Mouse (Mus musculus) bone marrow, adult 2 months (tissue): Measurements from ENCODE around the gene Antxr2. TPM values are rescaled to one million over a fixed set of nuclear protein-coding genes. Genes with fewer than 3 reads are reported as not detected.
A peak's percentile ranks its signal among the peaks of the same experiment; 100 is the strongest.

ENCODE experiments used
- H3K27ac ChIP-seq: fragments of 200-500 bp; 2 replicates; pipeline ENCODE4 v1.5.1; 2012; ENCODE audit warnings: low read depth, mild to moderate bottlenecking, control low read depth, inconsistent platforms, low read length; ENCODE audit not compliant: control insufficient read depth, poor library complexity, insufficient read depth
- H3K4me1 ChIP-seq: fragments of 200-500 bp; 2 replicates; pipeline ENCODE4 v1.6.1; 2011; ENCODE audit warnings: low read length; ENCODE audit not compliant: control insufficient read depth, insufficient read depth
- H3K4me3 ChIP-seq: fragments of 200-500 bp; replicated peaks from 2 replicates; pipeline ENCODE3; 2011; ENCODE audit warnings: mild to moderate bottlenecking, low read depth, low read length, control low read depth; ENCODE audit not compliant: control insufficient read depth
- CTCF ChIP-seq: fragments of 200-500 bp; IDR thresholded peaks from 2 replicates; pipeline ENCODE4 v1.5.1; 2011; ENCODE audit warnings: low read length, control low read depth; ENCODE audit not compliant: control insufficient read depth, insufficient read depth
- POLR2A ChIP-seq: fragments of 200-500 bp; IDR thresholded peaks from 2 replicates; pipeline ENCODE4 v1.6.1; 2011; ENCODE audit warnings: low read depth, mild to moderate bottlenecking, control low read depth, low read length, borderline replicate concordance; ENCODE audit not compliant: control insufficient read depth
- WGBS: fragments of 180-500 bp; shearing (Covaris S2); methylation state at CpG from one replicate; pipeline ENCODE4 v1.1.7; 2018; 5-methylcytosine and 5-hydroxymethylcytosine counted together
- polyA plus RNA-seq: library from polyadenylated mRNA; stranded (reverse); fragments of >200 nt; gene quantifications from 2 replicates; pipeline ENCODE4 v1.2.4, GENCODE M21; 2011; ENCODE audit warnings: low replicate concordance; ENCODE audit not compliant: missing spikeins, insufficient read depth, insufficient read length

Gene Antxr2
- polyA plus RNA-seq, 1 experiment, result 3.9 TPM

GRCm38 (mm10) chr5:97851981-97852748, 178.7 kb downstream of the Antxr2 start:
- H3K27ac ChIP-seq, result no peak overlapping the region
- no peaks in the 10 kb centered on the region for H3K4me1 ChIP-seq
- WGBS, result 88% methylated on average over 5 of the region's 5 CpGs
- TF ChIP-seq POLR2A (no peak), CTCF (no peak)
- no peak overlapping the region for H3K4me3 ChIP-seq

DNA sequence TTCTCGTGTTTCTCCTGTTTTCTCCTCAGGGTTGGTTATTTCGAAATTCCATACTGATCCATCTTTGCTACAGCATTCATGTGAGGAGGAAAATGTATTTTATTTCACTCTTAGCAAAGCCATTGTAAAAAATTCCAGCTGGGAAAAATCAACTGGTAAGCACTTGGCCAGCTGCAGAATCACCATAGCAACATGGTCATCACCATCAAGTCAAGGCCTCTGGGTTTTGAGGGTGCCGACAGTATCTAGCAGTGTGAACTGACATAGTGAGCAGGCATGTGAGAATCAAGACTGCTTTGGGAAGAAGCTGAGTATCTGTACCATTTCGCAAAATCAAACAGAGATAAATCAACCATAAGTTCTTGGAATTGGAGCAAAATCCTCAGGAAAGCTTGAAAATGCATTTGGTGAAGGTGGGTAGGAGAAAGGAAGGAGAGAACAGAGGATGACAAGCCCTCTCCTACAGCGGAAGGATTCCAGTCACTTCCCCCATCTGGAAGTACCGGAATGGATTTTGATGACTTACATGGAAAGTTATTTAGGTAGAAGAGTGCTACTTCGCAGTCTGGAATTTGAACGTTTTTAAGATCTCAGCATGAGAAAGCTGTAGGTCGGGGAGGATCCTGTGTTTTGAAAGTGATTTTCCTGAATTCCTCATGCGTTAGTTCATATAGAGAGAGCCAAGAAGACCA, 183.5 kb downstream of the Antxr2 start:
- TF ChIP-seq CTCF (no peak), POLR2A (no peak)
- WGBS, result 83% methylated on average over 10 of the region's 10 CpGs
- no peak overlapping the region for H3K4me3 ChIP-seq

DNA sequence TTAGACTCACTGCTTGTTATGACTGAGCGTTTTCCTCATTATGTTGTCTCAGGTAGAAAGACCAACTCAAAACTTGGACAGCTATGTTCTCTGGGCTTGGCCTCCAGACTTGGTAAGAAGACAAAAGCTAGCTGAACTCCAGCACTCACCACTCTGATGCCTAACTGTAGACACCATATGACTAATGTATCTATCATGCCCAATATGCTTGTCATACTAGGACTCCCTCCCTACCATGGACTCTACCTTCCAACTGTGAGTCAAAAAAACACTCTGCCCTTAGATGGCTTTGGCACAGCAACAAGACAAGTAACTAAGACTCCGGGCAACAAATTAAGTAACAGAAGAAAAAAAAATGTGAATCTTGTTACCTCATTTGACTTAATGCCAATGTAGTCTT, 184.3 kb downstream of the Antxr2 start:
- Histone ChIP-seq H3K4me3 (no peak overlapping the region), H3K4me1 (no peaks in the 10 kb centered on the region; the same call in 1 of the 2 replicates), H3K27ac (no peak overlapping the region)
- TF ChIP-seq CTCF, result no peak
- TF ChIP-seq POLR2A, result no peak
- WGBS, result 83% methylated on average over 2 of the region's 2 CpGs

More for the DNA sequence above, 183.5 kb downstream of the Antxr2 start:
- Histone ChIP-seq H3K27ac (no peak overlapping the region), H3K4me1 (no peaks in the 10 kb centered on the region)

- H3K4me3 ChIP-seq, result no peak overlapping the region
- 2% methylated on average over 1 of the region's 1 CpGs for WGBS
- peak overlapping the region; percentile 38; the same call in 1 of the 2 replicates for H3K27ac ChIP-seq
- H3K4me1 ChIP-seq, result no peaks in the 10 kb centered on the region; the same call in 1 of the 2 replicates
- TF ChIP-seq POLR2A (no peak), CTCF (no peak)
These were observed 188.8 kb downstream of the Antxr2 start for GRCm38 (mm10) chr5:97842016-97842415.

DNA sequence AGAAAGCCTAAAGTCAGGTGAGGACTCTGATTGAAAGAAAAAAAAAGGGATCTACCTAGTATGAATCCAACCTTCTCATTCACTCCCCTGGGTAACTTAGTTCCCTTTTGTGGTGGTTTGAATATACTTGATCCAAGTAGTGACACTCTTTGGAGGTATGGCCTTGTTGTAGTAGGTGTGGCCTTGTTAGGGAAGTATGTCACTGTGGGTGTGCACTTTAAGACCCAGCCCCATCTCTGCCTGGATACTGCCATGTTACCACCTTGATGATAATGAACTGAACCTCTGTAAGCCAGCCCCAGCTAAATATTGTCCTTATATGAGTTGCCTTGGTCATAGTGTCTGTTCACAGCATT, 190.9 kb downstream of the Antxr2 start:
- no peak for TF ChIP-seq POLR2A
- no peak for TF ChIP-seq CTCF
- Histone ChIP-seq H3K27ac (no peak overlapping the region), H3K4me3 (no peak overlapping the region), H3K4me1 (no peaks in the 10 kb centered on the region; the same call in 1 of the 2 replicates)

GRCm38 (mm10) chr5:97839271-97839923, 191.4 kb downstream of the Antxr2 start:
- TF ChIP-seq CTCF, result no peak
- TF ChIP-seq POLR2A, result no peak
- no peak overlapping the region for H3K4me3 ChIP-seq
- WGBS, result 79% methylated on average over 3 of the region's 3 CpGs
- H3K27ac ChIP-seq, result no peak overlapping the region
- H3K4me1 ChIP-seq, result no peaks in the 10 kb centered on the region; the same call in 1 of the 2 replicates

DNA sequence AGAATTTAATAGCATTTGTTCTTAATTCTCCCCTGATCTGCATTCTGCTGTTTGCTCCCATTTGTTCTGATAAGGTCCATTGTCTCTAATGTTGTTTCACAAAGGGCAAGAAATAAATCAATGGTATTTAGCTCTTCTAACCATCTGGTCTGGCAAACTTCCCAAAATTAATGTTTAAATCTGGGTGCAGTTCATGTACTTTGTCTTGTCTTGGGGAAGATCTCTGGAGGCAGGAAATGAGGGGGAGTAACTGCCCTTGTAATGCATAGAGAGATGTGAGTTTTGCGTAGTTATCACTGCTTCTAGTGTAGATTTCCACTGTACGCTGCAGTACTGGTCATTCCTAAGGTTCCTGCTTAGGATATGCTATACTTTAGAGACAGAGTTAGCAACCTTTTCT, 193.5 kb downstream of the Antxr2 start:
- TF ChIP-seq CTCF, result no peak
- TF ChIP-seq POLR2A, result no peak
- H3K27ac ChIP-seq, result no peak overlapping the region
- H3K4me3 ChIP-seq, result no peak overlapping the region
- WGBS, result 51% methylated on average over 2 of the region's 2 CpGs
- no peaks in the 10 kb centered on the region; the same call in 1 of the 2 replicates for H3K4me1 ChIP-seq

GRCm38 (mm10) chr5:97835418-97835817, 195.4 kb downstream of the Antxr2 start:
- H3K4me1 ChIP-seq, result no peaks in the 10 kb centered on the region; the same call in 1 of the 2 replicates
- no peak for TF ChIP-seq POLR2A
- no peak for TF ChIP-seq CTCF
- no peak overlapping the region for H3K4me3 ChIP-seq
- no peak overlapping the region for H3K27ac ChIP-seq
- 84% methylated on average over 2 of the region's 2 CpGs for WGBS
